Mouse (Mus musculus): ENCODE results near the gene Sgcg. TPM values are rescaled to one million over a fixed set of nuclear protein-coding genes. Genes with fewer than 3 reads are reported as not detected.

Sgcg gene
- 0.43 and 2.7 TPM in 2 replicates for polyA plus RNA-seq (2012; rRNA removed; ENCODE audit: low replicate concordance)

DNA sequence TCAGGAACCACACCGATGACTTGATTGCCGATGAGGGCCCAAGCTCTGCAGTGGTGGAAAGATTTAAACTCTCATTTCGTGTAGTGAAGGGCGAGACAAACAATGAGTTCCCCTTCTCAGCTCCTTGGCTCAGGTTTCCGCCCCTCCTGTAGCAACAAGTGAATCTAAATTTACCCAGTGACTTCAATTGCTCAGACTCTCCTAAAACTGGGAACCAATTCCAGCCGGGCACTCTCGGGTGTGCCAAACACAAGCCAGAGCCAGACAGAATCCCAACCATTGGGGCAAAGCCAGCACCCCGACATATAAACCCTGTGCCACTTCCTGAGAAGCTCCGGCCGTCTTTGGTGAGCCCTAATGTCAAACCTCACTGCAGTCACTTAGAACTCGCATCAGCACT lies at the start of gene Sgcg:
Sgcg (minus strand) TSS at position 139 of the 400 bp plus-strand sequence.

Other genes starting within 250 kb of the Sgcg start
- gene Tnfrsf19, start 212.0 kb downstream of the Sgcg start, polyA plus RNA-seq (2012; rRNA removed; ENCODE audit: low replicate concordance): 1.6 and 50.8 TPM in 2 replicates
- 0.69 and 1.9 TPM in 2 replicates for gene Sacs, start 120.0 kb downstream of the Sgcg start, polyA plus RNA-seq (2012; rRNA removed; ENCODE audit: low replicate concordance)
- 3.2 and 5.1 TPM in 2 replicates for gene Arl11, start 51.3 kb upstream of the Sgcg start, polyA plus RNA-seq (2012; rRNA removed; ENCODE audit: low replicate concordance)
- 3.1 and 3.2 TPM in 2 replicates for gene Ebpl, start 101.9 kb upstream of the Sgcg start, polyA plus RNA-seq (2012; rRNA removed; ENCODE audit: low replicate concordance)
- 13.4 and 14.0 TPM in 2 replicates for gene Kpna3, start 181.4 kb upstream of the Sgcg start, polyA plus RNA-seq (2012; rRNA removed; ENCODE audit: low replicate concordance)